Mouse (Mus musculus): ENCODE results near the gene Evc. TPM values are rescaled to one million over a fixed set of nuclear protein-coding genes. Genes with fewer than 3 reads are reported as not detected.

Evc gene
- 1 to 10 TPM; 3.8 to 5.8 TPM for total RNA-seq (2021)

- peak; percentile 60 for DNase-seq (ENCODE audit: low spot score)
- intact Hi-C loops (cut with DNase I) = no loop called here
Observed at GRCm38 (mm10) chr5:37336485-37337105, at the start of gene Evc. TSS of gene Evc (minus strand) at chr5:37336894.

- intact Hi-C loops (cut with DNase I) = no loop called here
Observed at GRCm38 (mm10) chr5:37383570-37383969, 46.9 kb upstream of the Evc start.

GRCm38 (mm10) chr5:37380641-37381040 is 43.9 kb upstream of the Evc start:
- intact Hi-C loops (cut with DNase I) = no loop called here
- peak; percentile 24 for DNase-seq (ENCODE audit: low spot score)

More at GRCm38 (mm10) chr5:37383570-37383969, 46.9 kb upstream of the Evc start:
- no peak for DNase-seq (ENCODE audit: low spot score)

GRCm38 (mm10) chr5:37377376-37377775 is 40.7 kb upstream of the Evc start:
- DNase-seq (ENCODE audit: low spot score) = no peak
- intact Hi-C loops (cut with DNase I) = no loop called here

GRCm38 (mm10) chr5:37368796-37369195 is 32.1 kb upstream of the Evc start:
- intact Hi-C loops (cut with DNase I) = no loop called here
- no peak for DNase-seq (ENCODE audit: low spot score)

- DNase-seq (ENCODE audit: low spot score) = no peak
- intact Hi-C loops (cut with DNase I) = no loop called here
Observed at GRCm38 (mm10) chr5:37365751-37366150, 29.1 kb upstream of the Evc start.

- no peak for DNase-seq (ENCODE audit: low spot score)
- intact Hi-C loops (cut with DNase I) = no loop called here
Observed at GRCm38 (mm10) chr5:37363284-37363683, 26.6 kb upstream of the Evc start.

- intact Hi-C loops (cut with DNase I) = no loop called here
- DNase-seq (ENCODE audit: low spot score) = no peak
Observed at GRCm38 (mm10) chr5:37362618-37363017, 25.9 kb upstream of the Evc start.

- no peak for DNase-seq (ENCODE audit: low spot score)
- intact Hi-C loops (cut with DNase I) = no loop called here
Observed at GRCm38 (mm10) chr5:37356027-37356426, 19.3 kb upstream of the Evc start.

GRCm38 (mm10) chr5:37354385-37354784 is 17.7 kb upstream of the Evc start:
- no peak for DNase-seq (ENCODE audit: low spot score)
- intact Hi-C loops (cut with DNase I) = loop anchor here (2.0 kb wide), 1 partner anchor 56 kb away; no protein-coding TSS in a partner anchor

GRCm38 (mm10) chr5:37351791-37352190 is 15.1 kb upstream of the Evc start:
- DNase-seq (ENCODE audit: low spot score) = no peak
- intact Hi-C loops (cut with DNase I) = no loop called here

GRCm38 (mm10) chr5:37343962-37344361 is 7.3 kb upstream of the Evc start:
- intact Hi-C loops (cut with DNase I) = no loop called here
- DNase-seq (ENCODE audit: low spot score) = no peak

GRCm38 (mm10) chr5:37338288-37338687 is 1.6 kb upstream of the Evc start, which contains the start of gene Evc2:
TSS of gene Evc2 (plus strand) at chr5:37338499.
- DNase-seq (ENCODE audit: low spot score) = peak; percentile 59
- intact Hi-C loops (cut with DNase I) = no loop called here

- intact Hi-C loops (cut with DNase I) = no loop called here
- no peak for DNase-seq (ENCODE audit: low spot score)
Observed at GRCm38 (mm10) chr5:37337696-37338095, 1.0 kb upstream of the Evc start.

- no peak for DNase-seq (ENCODE audit: low spot score)
- intact Hi-C loops (cut with DNase I) = no loop called here
Observed at GRCm38 (mm10) chr5:37335061-37335460, 1.6 kb downstream of the Evc start.

- intact Hi-C loops (cut with DNase I) = no loop called here
Observed at GRCm38 (mm10) chr5:37332066-37332465, 4.6 kb downstream of the Evc start.

GRCm38 (mm10) chr5:37331133-37331505 is 5.6 kb downstream of the Evc start:
- intact Hi-C loops (cut with DNase I) = no loop called here
- no peak for DNase-seq (ENCODE audit: low spot score)

More at GRCm38 (mm10) chr5:37332066-37332465, 4.6 kb downstream of the Evc start:
- no peak for DNase-seq (ENCODE audit: low spot score)

- DNase-seq (ENCODE audit: low spot score) = no peak
- intact Hi-C loops (cut with DNase I) = no loop called here
Observed at GRCm38 (mm10) chr5:37330449-37331132, 6.1 kb downstream of the Evc start.

- intact Hi-C loops (cut with DNase I) = no loop called here
- DNase-seq (ENCODE audit: low spot score) = no peak
Observed at GRCm38 (mm10) chr5:37326675-37327074, 10.0 kb downstream of the Evc start.

- intact Hi-C loops (cut with DNase I) = no loop called here
Observed at GRCm38 (mm10) chr5:37320761-37321160, 15.9 kb downstream of the Evc start.

GRCm38 (mm10) chr5:37320174-37320573 is 16.5 kb downstream of the Evc start:
- intact Hi-C loops (cut with DNase I) = no loop called here

More at GRCm38 (mm10) chr5:37320761-37321160, 15.9 kb downstream of the Evc start:
- DNase-seq (ENCODE audit: low spot score) = no peak

More at GRCm38 (mm10) chr5:37320174-37320573, 16.5 kb downstream of the Evc start:
- no peak for DNase-seq (ENCODE audit: low spot score)
